Mouse (Mus musculus) E14TG2a.4 (cell line): ENCODE results near the gene Fnbp1l.

Experiments
- CTCF ChIP-seq: conservative IDR thresholded peaks from 2 replicates; pipeline ENCODE4 v1.5.1; 2014; ENCODE audit warnings: low read length
- POU5F1 ChIP-seq: IDR thresholded peaks from 2 replicates; pipeline ENCODE4 v1.6.1; 2014; ENCODE audit warnings: low read length, borderline replicate concordance

DNA sequence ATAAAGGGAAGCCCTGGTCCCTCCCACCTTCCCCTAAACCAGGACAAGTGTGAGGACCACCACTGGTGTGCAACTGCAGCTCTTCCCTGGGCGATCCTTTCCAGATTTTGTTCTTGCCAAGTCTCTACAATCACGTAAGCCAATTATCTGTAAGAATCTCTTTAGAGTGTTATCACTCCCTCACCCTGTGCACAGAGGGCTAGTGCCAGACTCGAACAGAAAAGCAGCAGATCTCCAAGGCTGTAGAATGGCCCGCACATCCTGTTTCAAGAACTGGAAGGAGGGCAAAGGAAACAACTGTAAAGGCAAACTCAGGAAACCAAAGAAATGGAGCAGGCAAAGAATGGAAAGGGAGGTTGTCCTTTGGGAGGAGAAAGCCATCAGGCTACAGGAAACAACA, 29.2 kb downstream of the Fnbp1l start:
- TF ChIP-seq POU5F1: no peak
- no peak for TF ChIP-seq CTCF
